Mouse (Mus musculus) olfactory bulb, adult 2 months (tissue): ENCODE measurements at regions not wholly inside any gene's neighbourhood (a gene's known extent, or its start where the extent isn't known, plus 50 kb on each side); places are given as distances from the start of the nearest gene placed in this dataset.

Experiments
- H3K27ac ChIP-seq: fragments of 200-500 bp; 2 replicates; pipeline ENCODE4 v1.5.1; 2012; ENCODE audit warnings: low read depth, low read length; ENCODE audit not compliant: insufficient read depth
- H3K4me1 ChIP-seq: fragments of 200-500 bp; 2 replicates; pipeline ENCODE4 v1.6.1; 2012; ENCODE audit warnings: low read length; ENCODE audit not compliant: control insufficient read depth, insufficient read depth
- H3K4me3 ChIP-seq: fragments of 200-500 bp; 2 replicates; pipeline ENCODE4 v1.5.1; 2012; ENCODE audit warnings: mild to moderate bottlenecking, low read depth, low read length, moderate library complexity; ENCODE audit not compliant: insufficient read depth
- CTCF ChIP-seq: fragments of 200-500 bp; IDR thresholded peaks from 2 replicates; pipeline ENCODE4 v1.5.1; 2012; ENCODE audit warnings: low read depth, mild to moderate bottlenecking, low read length, moderate library complexity; ENCODE audit not compliant: insufficient read depth
- POLR2A ChIP-seq: fragments of 200-500 bp; IDR thresholded peaks from 2 replicates; pipeline ENCODE4 v1.6.1; 2012; ENCODE audit warnings: mild to moderate bottlenecking, low read depth, low read length, moderate library complexity; ENCODE audit not compliant: insufficient read depth
- WGBS: fragments of 180-500 bp; shearing (Covaris S2); methylation state at CpG from one replicate; pipeline ENCODE4 v1.1.7; 2018; 5-methylcytosine and 5-hydroxymethylcytosine counted together

DNA sequence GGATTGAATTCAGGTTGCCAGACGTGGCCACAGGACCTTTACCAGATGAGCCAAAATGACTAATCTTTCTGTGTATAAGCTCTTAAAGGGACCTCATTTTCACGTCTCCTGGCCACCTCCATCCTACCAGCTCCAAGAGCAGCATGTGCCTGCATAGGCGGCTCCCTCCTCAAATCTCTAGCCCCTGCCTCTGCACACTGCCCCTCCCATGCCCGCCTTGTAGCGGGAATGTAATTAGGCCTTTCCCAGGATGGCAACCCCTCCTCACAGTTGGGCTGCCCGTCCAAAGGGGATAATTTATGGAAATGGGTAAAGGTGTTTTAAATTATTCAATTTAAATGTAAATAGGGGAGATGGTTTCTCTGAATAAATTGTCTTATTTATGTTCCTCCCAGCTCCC is 99.7 kb upstream of the Thy1 start:
- no peak for TF ChIP-seq POLR2A
- no peak for TF ChIP-seq CTCF
- Histone ChIP-seq H3K4me3 (no peak overlapping the region), H3K27ac (no peak overlapping the region), H3K4me1 (peaks cover 44% of the 10 kb centered on the region)
- WGBS, result 49% methylated on average over 6 of the region's 6 CpGs

DNA sequence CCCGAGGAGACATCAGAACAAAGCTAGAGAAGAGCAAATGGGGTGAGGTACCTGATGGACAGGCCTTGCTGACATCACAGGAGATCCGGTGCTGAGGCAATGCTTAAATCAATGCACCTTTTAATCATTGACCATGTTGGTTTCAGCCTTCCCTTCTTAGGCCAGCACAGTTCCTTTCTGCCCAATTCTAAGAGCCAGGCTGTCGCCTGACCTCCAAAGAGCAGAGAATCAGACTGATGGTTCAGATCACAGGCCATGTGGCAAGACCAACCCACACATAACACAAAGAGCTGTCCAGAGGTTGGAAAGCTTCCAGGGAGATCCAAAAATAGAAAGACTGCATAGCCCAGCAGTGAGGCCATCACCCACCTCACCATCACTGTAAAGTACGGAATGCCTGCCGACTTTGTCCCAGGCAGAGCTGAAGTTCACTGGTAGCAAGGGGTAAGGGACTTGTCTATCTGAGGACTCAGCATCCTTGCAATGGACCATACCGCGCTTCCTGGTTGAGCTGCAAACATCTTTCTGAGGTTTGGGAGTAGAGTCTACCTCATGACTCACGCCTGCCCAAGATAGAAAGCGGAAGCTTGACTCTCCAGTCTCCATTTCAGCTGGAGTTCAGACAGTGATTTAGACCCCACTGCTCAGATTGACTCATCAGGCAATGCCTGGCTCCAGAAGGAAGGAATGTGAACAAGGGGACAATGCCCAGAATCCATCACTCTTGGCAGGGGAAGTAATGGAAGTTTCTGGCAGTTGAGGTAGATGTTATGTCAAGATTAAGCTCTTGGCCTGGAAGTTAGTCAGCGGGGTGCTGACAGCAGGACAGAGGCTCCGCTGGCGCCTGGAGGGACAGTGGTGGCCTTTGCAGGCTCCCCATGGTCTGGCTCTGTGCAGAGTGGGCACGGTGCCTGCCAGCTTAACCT is 98.1 kb upstream of the Thy1 start:
- 67% methylated on average over 13 of the region's 13 CpGs for WGBS
- H3K4me1 ChIP-seq, result peaks cover 39% of the 10 kb centered on the region
- H3K4me3 ChIP-seq, result no peak overlapping the region
- no peak overlapping the region for H3K27ac ChIP-seq
- TF ChIP-seq CTCF (no peak), POLR2A (no peak)

DNA sequence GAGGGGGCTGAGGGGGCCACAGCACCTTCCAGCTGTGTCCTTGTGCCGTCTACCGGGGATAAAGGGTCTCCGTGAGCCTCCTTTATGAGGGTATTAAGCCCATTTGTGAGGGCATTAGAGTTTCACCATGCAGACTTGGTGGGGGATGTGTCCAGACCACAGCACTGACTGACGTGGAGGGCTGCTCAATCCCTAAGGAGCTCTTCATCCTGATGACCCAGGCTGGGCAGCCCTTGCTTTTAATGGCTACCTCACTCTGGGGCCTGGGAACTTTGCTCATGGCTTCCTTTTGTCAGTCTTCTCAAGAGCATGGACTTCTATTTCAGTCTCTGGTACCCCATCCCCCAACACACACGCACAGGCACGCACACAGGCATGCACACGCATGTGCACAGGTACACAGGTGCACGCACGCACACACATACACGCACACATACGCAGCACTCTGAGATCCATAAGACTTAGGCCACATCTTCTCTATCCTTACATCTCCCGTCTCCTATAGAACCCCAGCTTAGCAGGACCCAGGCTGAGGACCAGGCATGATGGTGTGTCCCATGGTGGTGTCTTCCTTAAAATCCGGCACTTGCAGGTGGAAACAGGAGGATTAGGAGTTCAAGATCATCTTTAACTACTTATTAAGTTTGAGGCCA is 97.1 kb upstream of the Thy1 start:
- no peak for TF ChIP-seq CTCF
- TF ChIP-seq POLR2A, result no peak
- 95% methylated on average over 13 of the region's 13 CpGs for WGBS
- H3K27ac ChIP-seq, result no peak overlapping the region

DNA sequence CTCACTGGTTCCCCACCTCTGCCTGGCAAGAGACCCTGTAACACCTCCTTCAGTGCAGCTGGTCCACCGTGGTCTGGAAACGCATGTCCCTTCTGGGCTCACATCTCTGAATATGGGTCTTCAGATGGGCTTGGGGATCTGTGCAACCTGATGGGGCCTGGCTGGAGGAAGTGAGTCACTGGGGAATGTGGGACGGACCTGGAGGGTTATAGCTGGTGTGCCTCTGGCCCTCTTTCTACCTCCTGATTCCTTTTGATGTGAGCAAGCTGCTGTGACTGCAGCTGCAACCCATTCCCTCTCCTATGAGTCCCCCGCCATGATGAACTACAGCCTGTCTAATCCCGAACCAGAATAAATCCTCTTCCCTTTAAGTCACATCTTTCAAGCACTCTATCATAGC is 96.1 kb upstream of the Thy1 start:
- Histone ChIP-seq H3K27ac (no peak overlapping the region), H3K4me1 (peaks cover 36% of the 10 kb centered on the region), H3K4me3 (no peak overlapping the region)
- TF ChIP-seq CTCF (no peak), POLR2A (no peak)
- WGBS, result 73% methylated on average over 5 of the region's 5 CpGs

More for the DNA sequence above, 97.1 kb upstream of the Thy1 start:
- Histone ChIP-seq H3K4me1 (peaks cover 39% of the 10 kb centered on the region), H3K4me3 (no peak overlapping the region)

DNA sequence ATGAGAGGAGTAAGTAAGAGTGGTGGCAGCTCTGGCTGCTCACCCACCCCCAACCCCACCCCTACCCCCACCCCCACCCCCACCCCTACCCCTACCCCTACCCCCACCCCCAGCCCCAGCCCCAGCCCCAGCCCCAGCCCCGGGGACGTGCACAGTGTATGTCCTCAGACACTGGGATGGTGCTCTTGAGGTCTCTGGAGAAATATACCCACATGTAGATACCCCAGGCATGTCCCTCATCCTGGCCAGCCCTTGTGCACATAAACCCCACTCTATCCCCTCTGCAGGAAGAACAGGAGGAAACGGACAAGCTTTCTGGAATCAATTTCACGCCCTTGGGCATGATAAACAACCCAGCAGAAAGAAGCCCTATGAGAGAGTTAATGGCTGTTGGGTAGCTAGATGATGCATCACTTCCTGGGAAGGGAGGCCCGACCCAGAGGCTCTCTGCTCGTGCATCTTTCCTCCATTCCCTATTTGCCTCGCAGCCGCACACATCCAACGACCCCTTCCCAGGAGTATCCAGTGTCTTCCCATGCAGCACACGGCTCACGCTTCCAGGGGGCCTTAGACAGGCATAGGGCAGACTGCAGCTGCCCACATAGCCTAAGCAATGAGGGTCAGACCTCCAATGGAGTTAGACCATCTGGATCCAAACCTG is 95.6 kb upstream of the Thy1 start:
- Histone ChIP-seq H3K4me3 (no peak overlapping the region), H3K4me1 (peaks cover 30% of the 10 kb centered on the region), H3K27ac (no peak overlapping the region)
- 83% methylated on average over 11 of the region's 11 CpGs for WGBS
- TF ChIP-seq CTCF, result no peak
- TF ChIP-seq POLR2A, result no peak

DNA sequence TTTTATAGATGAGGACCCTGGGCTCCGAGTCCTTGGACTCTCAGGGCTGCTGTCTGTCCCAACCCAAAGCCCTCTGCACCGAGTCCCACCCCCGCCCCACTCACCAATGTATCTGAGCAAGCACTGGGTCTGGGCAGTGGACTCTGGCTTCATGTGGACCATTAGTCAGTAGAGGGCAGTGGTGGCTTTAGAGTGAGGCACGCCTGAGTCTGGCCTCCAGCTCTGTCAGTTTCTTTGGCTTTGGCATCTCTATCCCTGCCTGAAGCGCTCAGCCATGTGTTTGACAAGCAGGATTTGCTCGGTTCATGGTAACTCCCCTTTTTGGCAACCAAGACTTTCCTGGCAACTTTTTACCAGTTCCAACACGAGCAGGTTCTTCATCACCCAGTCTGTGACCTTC is 90.1 kb upstream of the Thy1 start:
- TF ChIP-seq CTCF (no peak), POLR2A (no peak)
- WGBS, result 62% methylated on average over 7 of the region's 7 CpGs
- no peak overlapping the region for H3K27ac ChIP-seq
- no peak overlapping the region for H3K4me3 ChIP-seq
- peaks cover 5% of the 10 kb centered on the region; the same call in 1 of the 2 replicates for H3K4me1 ChIP-seq

DNA sequence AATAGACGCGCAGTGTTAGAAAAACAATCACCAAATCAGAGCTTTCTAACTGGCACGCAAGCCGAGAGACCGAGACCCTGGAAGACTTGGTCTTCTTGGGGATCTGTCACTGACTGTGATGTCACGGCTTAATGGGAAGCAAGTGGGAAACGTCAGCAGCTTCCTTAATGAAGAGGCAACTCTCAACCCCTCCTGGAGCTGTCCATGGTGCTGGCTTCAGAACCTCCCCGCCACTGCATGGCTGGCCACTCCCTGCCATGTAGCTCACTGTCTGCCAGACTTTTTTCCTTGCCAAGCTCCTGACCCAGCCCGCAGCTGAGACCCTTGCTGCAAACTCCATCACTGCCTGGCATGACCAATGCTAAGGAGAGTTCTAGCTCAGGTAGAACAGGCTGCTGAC is 83.6 kb upstream of the Thy1 start:
- no peak overlapping the region for H3K27ac ChIP-seq
- peaks cover 18% of the 10 kb centered on the region for H3K4me1 ChIP-seq
- 63% methylated on average over 9 of the region's 9 CpGs for WGBS
- H3K4me3 ChIP-seq, result no peak overlapping the region
- TF ChIP-seq POLR2A (no peak), CTCF (no peak)

DNA sequence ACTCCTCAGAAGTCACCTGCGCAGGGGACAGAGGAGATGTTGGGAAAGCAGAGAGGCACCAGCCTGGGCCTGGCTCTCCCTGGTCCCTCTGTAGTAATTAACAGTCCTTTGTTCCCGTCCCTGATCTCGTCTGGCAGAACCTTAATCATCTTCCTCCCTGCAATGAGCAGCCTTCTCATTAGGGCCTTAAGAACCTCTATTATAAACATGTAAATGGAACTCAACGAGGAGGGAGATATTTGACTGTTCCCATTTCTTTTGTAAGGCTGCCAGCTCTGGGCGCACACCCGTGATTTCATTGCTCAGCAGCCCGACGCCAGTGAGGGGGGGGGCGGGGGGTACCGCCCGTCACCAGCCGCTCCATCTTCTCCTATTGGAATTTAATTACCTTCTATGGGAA is 81.8 kb upstream of the Thy1 start:
- TF ChIP-seq CTCF, result no peak
- TF ChIP-seq POLR2A, result no peak
- Histone ChIP-seq H3K4me1 (peaks cover 20% of the 10 kb centered on the region), H3K4me3 (no peak overlapping the region), H3K27ac (no peak overlapping the region)
- 12% methylated on average over 12 of the region's 12 CpGs for WGBS

DNA sequence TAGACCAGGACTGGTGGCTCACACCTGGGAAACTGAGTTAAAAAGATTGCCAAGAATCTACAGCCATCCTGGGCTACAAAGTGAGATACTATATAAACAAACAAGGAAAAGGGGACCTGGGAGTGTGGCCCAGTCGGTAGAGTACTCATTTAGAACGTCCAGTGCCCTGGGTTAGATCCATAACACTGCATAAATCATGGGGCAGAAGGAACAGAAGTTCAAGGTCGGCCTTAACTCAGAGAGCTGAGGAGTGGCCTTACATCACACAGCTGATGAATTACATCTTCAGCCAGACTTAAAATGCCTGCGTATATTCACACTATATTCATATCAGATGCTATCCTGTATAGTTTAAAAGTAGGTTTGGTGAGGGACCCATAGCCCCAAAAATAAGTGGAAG is 78.0 kb upstream of the Thy1 start:
- Histone ChIP-seq H3K27ac (no peak overlapping the region), H3K4me3 (no peak overlapping the region), H3K4me1 (peaks cover 16% of the 10 kb centered on the region)
- TF ChIP-seq POLR2A (no peak), CTCF (no peak)
- 91% methylated on average over 4 of the region's 4 CpGs for WGBS
